Mouse (Mus musculus) testis, adult 2 months (tissue): ENCODE measurements around the gene Gfm2. TPM values are rescaled to one million over a fixed set of nuclear protein-coding genes. Genes with fewer than 3 reads are reported as not detected.

Experiments used
- H3K27ac ChIP-seq: fragments of 200-500 bp; 2 replicates; pipeline ENCODE4 v1.5.1; 2012; ENCODE audit warnings: low read depth, low read length; ENCODE audit not compliant: control insufficient read depth, insufficient read depth
- H3K27me3 ChIP-seq: fragments of 200-500 bp; 2 replicates; pipeline ENCODE4 v1.6.1; 2012; ENCODE audit warnings: mild to moderate bottlenecking, low read length, moderate library complexity; ENCODE audit not compliant: control insufficient read depth, insufficient read depth
- H3K36me3 ChIP-seq: fragments of 200-500 bp; 2 replicates; pipeline ENCODE4 v1.6.1; 2012; ENCODE audit warnings: mild to moderate bottlenecking, low read length; ENCODE audit not compliant: control insufficient read depth, insufficient read depth
- H3K4me1 ChIP-seq: fragments of 200-500 bp; 2 replicates; pipeline ENCODE4 v1.6.1; 2012; ENCODE audit warnings: low read length; ENCODE audit not compliant: control insufficient read depth, insufficient read depth
- H3K4me3 ChIP-seq: fragments of 200-500 bp; 2 replicates; pipeline ENCODE4 v1.5.1; 2012; ENCODE audit warnings: low read depth, mild to moderate bottlenecking, low read length, moderate library complexity, mixed read lengths; ENCODE audit not compliant: control insufficient read depth
- CTCF ChIP-seq: fragments of 200-500 bp; IDR thresholded peaks from 2 replicates; pipeline ENCODE4 v1.5.1; 2012; ENCODE audit warnings: low read depth, mild to moderate bottlenecking, inconsistent platforms, low read length, moderate library complexity; ENCODE audit not compliant: control insufficient read depth, insufficient read depth, insufficient replicate concordance
- POLR2A ChIP-seq: fragments of 200-500 bp; IDR thresholded peaks from 2 replicates; pipeline ENCODE4 v1.6.1; 2012; ENCODE audit warnings: low read depth, mild to moderate bottlenecking, inconsistent platforms, low read length, moderate library complexity; ENCODE audit not compliant: control insufficient read depth
- polyA plus RNA-seq: library from polyadenylated mRNA; depleted of rRNA; stranded (reverse); fragments of >200 nt; gene quantifications from 2 replicates; pipeline ENCODE4 v1.2.3, GENCODE M21; 2012

Gfm2 gene
- polyA plus RNA-seq, 1 experiment: 14.2 TPM

DNA sequence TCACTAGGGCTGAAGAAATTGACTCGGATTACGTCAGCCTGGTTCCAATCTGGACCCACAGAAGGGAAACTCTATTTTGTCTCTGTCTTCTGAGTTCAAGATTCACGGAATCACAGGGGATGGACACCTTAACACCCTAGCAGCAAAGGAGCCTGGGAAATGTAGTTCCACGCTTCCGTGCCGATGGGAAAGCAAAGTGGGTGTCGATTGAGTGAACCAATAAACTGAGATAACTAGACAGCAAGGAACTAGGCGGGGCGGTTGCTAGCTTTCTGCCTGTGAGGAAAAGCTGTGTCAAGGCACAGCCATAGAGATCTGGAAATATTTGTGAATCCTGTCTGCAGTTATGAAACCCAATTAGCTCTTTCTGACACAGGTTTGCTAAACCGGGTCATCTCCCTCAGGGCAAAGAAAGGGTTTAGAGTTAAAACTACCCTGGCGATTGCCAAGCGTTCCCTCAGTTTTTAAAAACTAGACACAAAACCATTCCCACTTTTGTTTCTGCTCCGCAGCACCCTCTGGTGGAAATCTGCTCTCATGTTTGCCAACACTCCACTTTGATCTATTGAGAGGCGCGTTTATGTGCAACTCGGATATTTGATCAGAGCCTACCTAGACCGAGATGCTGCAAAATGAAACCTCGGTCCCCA, 67.4 kb downstream of the Gfm2 start:
- no peaks in the 10 kb centered on the region for H3K4me1 ChIP-seq
- no peaks in the 10 kb centered on the region for H3K36me3 ChIP-seq
- no peak for TF ChIP-seq CTCF
- TF ChIP-seq POLR2A: no peak
- no peaks in the 10 kb centered on the region for H3K27me3 ChIP-seq
- H3K27ac ChIP-seq: no peak overlapping the region
- H3K4me3 ChIP-seq: peak overlapping the region; percentile 28

GRCm38 (mm10) chr13:97206046-97206445, 68.3 kb downstream of the Gfm2 start:
- no peaks in the 10 kb centered on the region for H3K36me3 ChIP-seq
- H3K27me3 ChIP-seq: no peaks in the 10 kb centered on the region
- TF ChIP-seq CTCF (no peak), POLR2A (no peak)
- no peak overlapping the region for H3K4me3 ChIP-seq
- H3K27ac ChIP-seq: no peak overlapping the region
- H3K4me1 ChIP-seq: no peaks in the 10 kb centered on the region

GRCm38 (mm10) chr13:97207472-97208111, 69.9 kb downstream of the Gfm2 start:
- H3K27me3 ChIP-seq: no peaks in the 10 kb centered on the region
- H3K4me3 ChIP-seq: no peak overlapping the region
- no peaks in the 10 kb centered on the region for H3K36me3 ChIP-seq
- H3K27ac ChIP-seq: no peak overlapping the region
- TF ChIP-seq POLR2A (no peak), CTCF (no peak)
- H3K4me1 ChIP-seq: no peaks in the 10 kb centered on the region

DNA sequence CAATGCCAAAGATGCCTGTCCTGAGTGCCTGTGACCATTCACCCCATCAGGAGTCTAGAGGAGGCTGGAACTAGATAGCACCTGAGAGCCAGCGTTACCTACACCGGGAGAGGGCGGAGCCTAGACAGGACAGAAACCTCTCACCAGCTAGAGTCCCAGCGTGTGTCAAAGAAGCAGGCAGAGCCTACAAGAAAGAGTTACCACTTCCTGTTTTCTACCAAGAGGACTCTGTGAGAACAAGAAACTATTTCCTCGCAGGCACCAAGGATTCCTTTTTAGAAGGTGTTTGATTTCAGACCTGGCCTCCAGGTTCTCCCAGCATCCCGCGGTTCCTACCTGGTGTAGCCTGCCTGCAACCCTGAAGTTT, 70.4 kb downstream of the Gfm2 start:
- Histone ChIP-seq H3K36me3 (no peaks in the 10 kb centered on the region), H3K4me1 (no peaks in the 10 kb centered on the region), H3K27me3 (no peaks in the 10 kb centered on the region), H3K4me3 (no peak overlapping the region), H3K27ac (no peak overlapping the region)
- TF ChIP-seq POLR2A: no peak
- TF ChIP-seq CTCF: no peak

DNA sequence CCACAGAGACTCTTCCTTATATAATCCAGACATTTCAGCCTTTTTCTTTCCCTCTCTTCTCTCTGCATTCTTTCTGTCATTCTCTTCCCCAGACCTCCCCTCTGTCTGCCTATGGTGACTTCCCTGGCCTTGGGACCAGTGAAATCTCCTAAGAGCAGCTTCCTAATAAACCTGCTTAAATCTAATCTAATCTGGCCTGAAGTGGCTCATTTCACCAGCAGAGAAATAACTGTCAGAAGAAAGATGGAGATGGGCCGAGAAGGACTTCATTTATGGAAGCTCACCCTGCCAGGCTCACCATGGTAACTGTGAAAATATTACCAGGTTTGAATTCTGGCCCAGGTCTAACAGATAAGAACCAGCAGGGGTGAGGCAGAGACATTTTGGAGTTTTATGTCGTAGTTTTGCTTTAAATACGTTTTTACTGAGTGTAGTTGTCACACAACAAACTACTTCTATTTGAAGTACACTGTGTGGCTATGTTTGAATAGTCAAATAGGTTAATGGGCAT, 70.8 kb downstream of the Gfm2 start:
- no peak overlapping the region for H3K27ac ChIP-seq
- H3K4me1 ChIP-seq: no peaks in the 10 kb centered on the region
- no peak overlapping the region for H3K4me3 ChIP-seq
- H3K27me3 ChIP-seq: no peaks in the 10 kb centered on the region
- no peaks in the 10 kb centered on the region for H3K36me3 ChIP-seq
- no peak for TF ChIP-seq POLR2A
- no peak for TF ChIP-seq CTCF

DNA sequence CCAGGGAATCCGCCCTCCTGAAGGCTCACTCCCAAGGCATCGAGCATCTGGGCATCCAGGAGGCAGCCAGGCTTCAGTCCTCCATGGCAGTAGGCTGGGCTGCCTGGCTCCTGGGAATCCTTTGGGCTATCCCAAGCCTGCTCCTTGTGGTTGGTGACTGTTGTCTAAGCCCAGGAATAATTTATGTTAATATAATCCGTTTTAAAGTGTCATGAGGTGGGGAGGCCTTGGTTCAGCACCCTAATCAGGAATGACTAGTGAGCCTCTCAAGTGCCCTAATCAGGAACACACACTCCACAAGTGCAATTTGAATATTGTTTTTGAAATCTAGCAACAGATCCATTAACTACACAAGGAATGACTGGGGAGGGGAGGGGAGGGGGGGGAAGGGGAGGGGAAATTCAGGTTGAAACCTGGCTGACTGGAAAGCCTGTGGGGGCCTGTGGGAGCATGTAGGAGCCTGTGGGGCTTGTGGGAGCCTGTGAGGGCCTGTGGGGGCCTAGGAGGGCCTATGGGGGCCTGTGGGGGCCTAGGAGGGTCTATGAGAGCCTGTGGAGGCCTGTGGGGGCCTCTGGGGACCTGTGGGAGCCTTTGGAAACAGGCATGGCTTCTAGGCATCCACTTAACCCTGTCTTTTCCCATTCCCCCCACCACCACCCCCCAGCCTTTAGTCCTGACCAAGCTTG, 77.0 kb downstream of the Gfm2 start:
- H3K4me3 ChIP-seq: no peak overlapping the region
- H3K36me3 ChIP-seq: no peaks in the 10 kb centered on the region
- H3K27ac ChIP-seq: no peak overlapping the region
- H3K4me1 ChIP-seq: no peaks in the 10 kb centered on the region
- TF ChIP-seq CTCF (no peak), POLR2A (no peak)
- H3K27me3 ChIP-seq: no peaks in the 10 kb centered on the region

GRCm38 (mm10) chr13:97215563-97215962, 77.8 kb downstream of the Gfm2 start:
- H3K36me3 ChIP-seq: no peaks in the 10 kb centered on the region
- no peak overlapping the region for H3K27ac ChIP-seq
- TF ChIP-seq POLR2A: no peak
- TF ChIP-seq CTCF: no peak

More at GRCm38 (mm10) chr13:97215563-97215962, 77.8 kb downstream of the Gfm2 start:
- H3K4me3 ChIP-seq: no peak overlapping the region
- H3K4me1 ChIP-seq: no peaks in the 10 kb centered on the region; the same call in 1 of the 2 replicates
- H3K27me3 ChIP-seq: no peaks in the 10 kb centered on the region
